In the genomic region with DNA sequence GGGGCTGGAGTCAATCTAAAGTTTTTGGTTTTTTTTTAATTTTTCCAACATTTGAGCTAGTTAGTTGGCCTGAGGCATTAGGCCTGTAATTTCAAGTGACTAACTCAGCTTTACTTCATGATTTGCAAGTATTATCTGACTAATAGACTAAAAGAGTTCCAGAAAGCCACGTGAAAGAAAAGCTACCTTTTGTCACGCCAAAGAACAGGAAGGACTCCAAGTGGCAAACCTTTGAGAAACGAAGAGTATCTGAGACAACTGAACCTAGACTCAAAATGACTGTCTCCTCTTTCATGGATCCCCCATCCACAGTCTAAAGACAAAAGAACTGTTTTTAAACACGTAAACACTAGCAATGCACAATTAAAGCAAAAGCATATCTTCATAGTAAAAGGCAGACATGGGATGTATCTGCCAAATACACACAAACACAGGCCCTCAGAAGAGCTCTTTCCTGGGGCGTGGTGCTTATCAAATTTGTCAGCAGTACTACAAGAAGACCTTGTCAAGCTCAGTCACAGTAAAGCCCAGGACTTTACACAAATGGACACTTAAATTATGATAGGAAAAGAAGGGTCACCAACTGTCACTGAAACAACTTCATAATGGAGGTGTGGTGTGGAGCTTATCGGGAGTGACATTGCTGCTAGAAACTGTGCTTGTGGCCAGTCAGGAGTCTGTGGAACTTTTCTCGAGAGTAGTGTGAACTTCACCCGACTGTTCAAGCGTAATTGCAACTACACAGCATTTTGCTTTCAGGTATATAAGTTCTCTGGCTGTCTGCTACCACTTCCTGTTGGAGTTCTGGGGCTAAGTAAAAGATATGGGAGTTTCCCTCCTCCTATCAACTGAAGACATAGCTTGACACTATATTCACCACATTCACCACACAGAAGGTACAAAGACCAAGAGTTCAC, we compare ENCODE assay signal across 10 mouse cellular contexts. TPM values are rescaled to one million over a fixed set of nuclear protein-coding genes. Genes with fewer than 3 reads are reported as not detected.
A peak's percentile ranks its signal among the peaks of the same experiment; 100 is the strongest.
DNase-seq lines count a peak whose midpoint lies in the region; ATAC-seq and TF ChIP-seq lines count a peak whose summit lies in the region.
"Had no signal": no experiment of that assay in that cellular context is flagged by ENCODE, and none has a peak within 500 bp of the region (broad histone marks: within the 10 kb centered on the region; RNA-seq: fewer than 3 reads in every experiment).

No protein-coding gene starts in this region.

- no peak overlapping the region for H3K27ac ChIP-seq in hindbrain, embryonic 16.5 days (ENCODE audit: low read depth, low read length)
- no peak overlapping the region for H3K27ac ChIP-seq in hindbrain, embryonic 11.5 days (ENCODE audit: low read depth, low read length)
- H3K27ac ChIP-seq in CH12.LX (ENCODE audit: insufficient read depth, low read depth) = peak overlapping the region; percentile 28; the same call in 1 of the 2 replicates
- no peak overlapping the region for H3K27ac ChIP-seq in left cerebral cortex, adult 2 months
- H3K27ac ChIP-seq: hindbrain, embryonic 10.5 days; midbrain, embryonic 12.5 days had no signal

- TF ChIP-seq POLR2A in CH12.LX (IDR thresholded peaks at IDR 0.05; ENCODE audit: low read depth, low read length) = no peak

- H3K4me1 ChIP-seq in hindbrain, embryonic 16.5 days (ENCODE audit: control insufficient read depth, insufficient read depth, low read depth, low read length) = peaks cover 13% of the 10 kb centered on the region
- 0 out of 2 replicates have a peak, but pooled peaks cover 2% of the 10 kb centered on the region for H3K4me1 ChIP-seq in hindbrain, embryonic 11.5 days (replicated peaks; ENCODE audit: control insufficient read depth, insufficient read depth, low read length)
- H3K4me1 ChIP-seq in CH12.LX (ENCODE audit: control insufficient read depth in 1 of 2, insufficient read depth in 2 of 2) = peaks cover 14 to 59% of the 10 kb centered on the region in 2 experiments

- intact Hi-C loops in left cerebral cortex, adult 2 months (cut with DNase I) = loop anchor here (5.0 kb wide), 1 partner anchor 79 kb away; no protein-coding TSS in a partner anchor

- TF ChIP-seq RAD21 in CH12.LX (IDR thresholded peaks at IDR 0.05; ENCODE audit: low read depth, low read length) = no peak

- no peaks in the 10 kb centered on the region for H3K9me3 ChIP-seq in hindbrain, embryonic 16.5 days (ENCODE audit: control insufficient read depth, low read length)
- no peaks in the 10 kb centered on the region for H3K9me3 ChIP-seq in hindbrain, embryonic 11.5 days (ENCODE audit: control insufficient read depth, low read length)
- H3K9me3 ChIP-seq in CH12.LX (replicated peaks; ENCODE audit: low read length) = no peaks in the 10 kb centered on the region
- H3K9me3 ChIP-seq: hindbrain, embryonic 10.5 days; midbrain, embryonic 12.5 days had no signal

- 86% methylated on average over 9 of the region's 9 CpGs for WGBS in hindbrain, embryonic 16.5 days
- WGBS in hindbrain, embryonic 11.5 days = 90% methylated on average over 9 of the region's 9 CpGs

- H3K27me3 ChIP-seq in hindbrain, embryonic 16.5 days (replicated peaks; ENCODE audit: control insufficient read depth, insufficient read depth, low read length) = no peaks in the 10 kb centered on the region
- no peaks in the 10 kb centered on the region for H3K27me3 ChIP-seq in hindbrain, embryonic 11.5 days (ENCODE audit: control insufficient read depth, insufficient read depth, low read length)
- no peaks in the 10 kb centered on the region for H3K27me3 ChIP-seq in CH12.LX (replicated peaks)
- H3K27me3 ChIP-seq: midbrain, embryonic 12.5 days had no signal

- no peak overlapping the region for H3K9ac ChIP-seq in hindbrain, embryonic 16.5 days (ENCODE audit: low read depth, low read length)
- H3K9ac ChIP-seq in hindbrain, embryonic 11.5 days (ENCODE audit: low read depth, low read length) = no peak overlapping the region
- peak overlapping the region; percentile 47 for H3K9ac ChIP-seq in CH12.LX (ENCODE audit: insufficient read depth, low read depth)
- H3K9ac ChIP-seq: midbrain, embryonic 12.5 days had no signal

- ATAC-seq in hindbrain, embryonic 16.5 days = no peak
- no peak for ATAC-seq in hindbrain, embryonic 11.5 days (ENCODE audit: low FRiP score)
- ATAC-seq in common myeloid progenitor, adult 5-6 weeks (replicated peaks; ENCODE audit: low read depth, poor library complexity, severe bottlenecking) = peak; percentile 20
- ATAC-seq in megakaryocyte progenitor cell, adult 5-6 weeks (replicated peaks; ENCODE audit: poor library complexity) = peak; percentile 35

- no peaks in the 10 kb centered on the region for H3K36me3 ChIP-seq in hindbrain, embryonic 16.5 days (ENCODE audit: control insufficient read depth, insufficient read depth, low read length)
- no peaks in the 10 kb centered on the region for H3K36me3 ChIP-seq in hindbrain, embryonic 11.5 days (ENCODE audit: control insufficient read depth, insufficient read depth, low read length)
- H3K36me3 ChIP-seq in CH12.LX (replicated peaks in 1 of 2; ENCODE audit: control insufficient read depth in 1 of 2, insufficient read depth in 1 of 2, low read length in 1 of 2) = peaks cover 4 to 33% of the 10 kb centered on the region in 2 experiments
- H3K36me3 ChIP-seq: hindbrain, embryonic 10.5 days had no signal

- peak overlapping the region; percentile 24 for H3K4me2 ChIP-seq in hindbrain, embryonic 16.5 days (ENCODE audit: low read length)
- no peak overlapping the region for H3K4me2 ChIP-seq in hindbrain, embryonic 11.5 days (replicated peaks; ENCODE audit: low read depth, low read length)
- H3K4me2 ChIP-seq in CH12.LX (ENCODE audit: insufficient read depth, low read depth, poor library complexity, severe bottlenecking) = peak overlapping the region; percentile 63
- H3K4me2 ChIP-seq: midbrain, embryonic 12.5 days had no signal

- dilution Hi-C loops in CH12.LX (cut with MboI; ENCODE audit: extremely low pct_ligation_motif_present, extremely low pct_unique_long_range_greater_than_20kb, low sequenced_read_pairs) = no loop called here

- TF ChIP-seq EP300 in CH12.LX (IDR thresholded peaks at IDR 0.05; ENCODE audit: low read length) = no peak

- no peak overlapping the region for H3K4me3 ChIP-seq in hindbrain, embryonic 16.5 days (ENCODE audit: low read length)
- no peak overlapping the region for H3K4me3 ChIP-seq in hindbrain, embryonic 11.5 days (ENCODE audit: low read depth, low read length)
- H3K4me3 ChIP-seq in CH12.LX (replicated peaks in 1 of 3; ENCODE audit: low read depth in 2 of 3, low read length in 2 of 3, poor library complexity in 1 of 3) = no peak overlapping the region
- no peak overlapping the region for H3K4me3 ChIP-seq in left cerebral cortex, adult 2 months
- H3K4me3 ChIP-seq: hindbrain, embryonic 10.5 days; midbrain, embryonic 12.5 days had no signal

- in situ Hi-C loops in CH12.LX (cut with MboI; ENCODE audit: low pct_ligation_motif_present, low pct_unique_long_range_greater_than_20kb, low sequenced_read_pairs) = no loop called here

- DNase-seq in hindbrain, embryonic 11.5 days (ENCODE audit: low spot score) = no peak
- DNase-seq in CH12.LX (ENCODE audit: extremely low read depth) = no peak
- DNase-seq in left cerebral cortex, adult 2 months (ENCODE audit: extremely low spot score in 1 of 2, low spot score in 2 of 2) = no peak
- DNase-seq in layer of hippocampus, postnatal 25 days (ENCODE audit: extremely low spot score in 1 of 2, low spot score in 1 of 2) = no peak
- DNase-seq in embryo, embryonic 11 days = no peak

- no peak for TF ChIP-seq CTCF in CH12.LX (conservative IDR thresholded peaks at IDR 0.05 in 1 of 2, IDR thresholded peaks at IDR 0.05 in 1 of 2; ENCODE audit: low read depth in 2 of 2, low read length in 2 of 2)
- no peak for TF ChIP-seq CTCF in left cerebral cortex, adult 2 months (IDR thresholded peaks at IDR 0.05)

- peaks cover 55% of the 10 kb centered on the region for H3K79me2 ChIP-seq in CH12.LX (replicated peaks; ENCODE audit: control insufficient read depth, extremely low read depth, insufficient read depth, poor library complexity, severe bottlenecking)

TF ChIP-seq in CH12.LX, 34 proteins besides CTCF, POLR2A, EP300 and RAD21 (continues in another document):
- no peak for TF ChIP-seq SMC3 (IDR thresholded peaks at IDR 0.05; ENCODE audit: low read depth, low read length)
- TF ChIP-seq ELF1 (IDR thresholded peaks at IDR 0.05; ENCODE audit: low read depth, low read length) = 0 out of 2 replicates have a peak, but pooled peaks have one; percentile 31

RNA-seq across cellular contexts. Expression of a gene that starts 3.4 kb away (rescaled TPM):
- polyA plus RNA-seq in hindbrain, embryonic 16.5 days (2015; fragmentation: Nextera tagmentation; extraction: Ambion mirVana) = 36.2 and 40.4 TPM in 2 replicates
- 34.3 and 34.9 TPM in 2 replicates for polyA plus RNA-seq in hindbrain, embryonic 11.5 days (2014; fragmentation: Nextera tagmentation; extraction: Ambion mirVana)
- total RNA-seq in CH12.LX (2012; rRNA removed) (12.2 and 14.0 TPM in 2 replicates), CH12.LX (2014; rRNA removed) (28.0 and 31.1 TPM in 2 replicates)
- polyA plus RNA-seq in CH12.LX (2012; ENCODE audit: insufficient read length, low read depth) = 23.6 and 26.1 TPM in 2 replicates
- 82.9 and 87.3 TPM in 2 replicates for total RNA-seq in common myeloid progenitor, adult 5-6 weeks (2017)
- total RNA-seq in megakaryocyte progenitor cell, adult 5-6 weeks (2015) = 45.6 and 48.8 TPM in 2 replicates
- 78.3 and 81.2 TPM in 2 replicates for total RNA-seq in megakaryocyte progenitor cell, adult 5-6 weeks (2017)
- 10 to 100 TPM; 30.7 to 32.1 TPM for total RNA-seq in left cerebral cortex, adult 2 months (2021)
- total RNA-seq in layer of hippocampus, postnatal 25 days (2021) = 10 to 100 TPM; 40.7 to 46.4 TPM

RNA-seq across cellular contexts. Expression of a gene that starts 29.8 kb away (rescaled TPM):
- polyA plus RNA-seq in hindbrain, embryonic 16.5 days (2015; fragmentation: Nextera tagmentation; extraction: Ambion mirVana) = 204 and 212 TPM in 2 replicates
- polyA plus RNA-seq in hindbrain, embryonic 11.5 days (2014; fragmentation: Nextera tagmentation; extraction: Ambion mirVana) = 603 TPM in 2 replicates
- total RNA-seq in CH12.LX (2012; rRNA removed) (593 and 709 TPM in 2 replicates), CH12.LX (2014; rRNA removed) (1,628 and 1,755 TPM in 2 replicates)
- polyA plus RNA-seq in CH12.LX (2012; ENCODE audit: insufficient read length, low read depth) = 694 and 715 TPM in 2 replicates
- total RNA-seq in common myeloid progenitor, adult 5-6 weeks (2017) = 162 and 229 TPM in 2 replicates
- total RNA-seq in megakaryocyte progenitor cell, adult 5-6 weeks (2015) = 550 and 649 TPM in 2 replicates
- total RNA-seq in megakaryocyte progenitor cell, adult 5-6 weeks (2017) = 166 and 174 TPM in 2 replicates
- 10 to 100 TPM; 34.2 to 39.5 TPM for total RNA-seq in left cerebral cortex, adult 2 months (2021)
- total RNA-seq in layer of hippocampus, postnatal 25 days (2021) = 10 to 100 TPM; 36.7 to 44.4 TPM

RNA-seq across cellular contexts. Expression of a gene that starts 59.2 kb away (rescaled TPM):
- polyA plus RNA-seq in hindbrain, embryonic 16.5 days (2015; fragmentation: Nextera tagmentation; extraction: Ambion mirVana) = 12.1 and 12.3 TPM in 2 replicates
- 11.2 and 12.0 TPM in 2 replicates for polyA plus RNA-seq in hindbrain, embryonic 11.5 days (2014; fragmentation: Nextera tagmentation; extraction: Ambion mirVana)
- 14.6 and 14.7 TPM in 2 replicates for total RNA-seq in CH12.LX (2012; rRNA removed)
- total RNA-seq in CH12.LX (2014; rRNA removed) = 23.7 and 24.5 TPM in 2 replicates
- polyA plus RNA-seq in CH12.LX (2012; ENCODE audit: insufficient read length, low read depth) = 29.4 and 31.6 TPM in 2 replicates
- 21.4 and 30.6 TPM in 2 replicates for total RNA-seq in common myeloid progenitor, adult 5-6 weeks (2017)
- 38.4 and 42.3 TPM in 2 replicates for total RNA-seq in megakaryocyte progenitor cell, adult 5-6 weeks (2015)
- 26.8 and 36.1 TPM in 2 replicates for total RNA-seq in megakaryocyte progenitor cell, adult 5-6 weeks (2017)
- total RNA-seq in left cerebral cortex, adult 2 months (2021) = 10 to 100 TPM; 18.8 to 21.7 TPM
- total RNA-seq in layer of hippocampus, postnatal 25 days (2021) = 10 to 100 TPM; 15.4 to 16.2 TPM

Comparison
In these comparisons a context has a peak if more than half of its experiments do, and no peak if none do; other contexts are left out.
1. ATAC-seq: peak in common myeloid progenitor, adult 5-6 weeks (single experiment) and megakaryocyte progenitor cell, adult 5-6 weeks (single experiment); none in hindbrain, embryonic 16.5 days (single experiment) and hindbrain, embryonic 11.5 days (single experiment).